Mouse (Mus musculus): Measurements from ENCODE around the gene Serpinf2. TPM values are rescaled to one million over a fixed set of nuclear protein-coding genes. Genes with fewer than 3 reads are reported as not detected.

Gene Serpinf2
- polyA plus RNA-seq, 1 experiment from 2014 or later = not detected

GRCm38 (mm10) chr11:75455041-75455736 is 15.8 kb upstream of the Serpinf2 start:
- Histone ChIP-seq H3K4me2 (peak overlapping the region; percentile 97), H3K27ac (ENCODE audit: low read depth, low read length) (0 out of 2 replicates have a peak overlapping the region, but pooled peaks have one; percentile 22), H3K9me3 (ENCODE audit: control insufficient read depth, low read length) (no peaks in the 10 kb centered on the region), H3K27me3 (ENCODE audit: control insufficient read depth, insufficient read depth, low read length) (no peaks in the 10 kb centered on the region), H3K4me1 (ENCODE audit: control insufficient read depth, insufficient read depth, low read length) (peaks cover 16% of the 10 kb centered on the region), H3K4me3 (ENCODE audit: low read depth, low read length) (peak overlapping the region; percentile 58), H3K9ac (ENCODE audit: low read length) (peak overlapping the region; percentile 66), H3K36me3 (ENCODE audit: control insufficient read depth, insufficient read depth, low read length) (no peaks in the 10 kb centered on the region)
- ATAC-seq (ENCODE audit: low FRiP score) = no peak
- 82% methylated on average over 10 of the region's 10 CpGs for WGBS
- DNase-seq (ENCODE audit: low spot score, missing footprints) = no peak

GRCm38 (mm10) chr11:75453991-75454930 is 14.9 kb upstream of the Serpinf2 start, which contains the start of gene Wdr81:
Gene Wdr81, minus strand, starts transcription at chr11:75454717.
- Histone ChIP-seq H3K27me3 (ENCODE audit: control insufficient read depth, insufficient read depth, low read length) (no peaks in the 10 kb centered on the region), H3K27ac (ENCODE audit: low read depth, low read length) (0 out of 2 replicates have a peak within 1 kb of the TSS, but pooled peaks have one; percentile 22), H3K9ac (ENCODE audit: low read length) (peak within 1 kb of the TSS; percentile 66), H3K4me3 (ENCODE audit: low read depth, low read length) (peak within 1 kb of the TSS; percentile 58), H3K36me3 (ENCODE audit: control insufficient read depth, insufficient read depth, low read length) (no peaks in the 10 kb centered on the region), H3K4me1 (ENCODE audit: control insufficient read depth, insufficient read depth, low read length) (peaks cover 9% of the 10 kb centered on the region), H3K4me2 (peak within 1 kb of the TSS; percentile 97), H3K9me3 (ENCODE audit: control insufficient read depth, low read length) (no peaks in the 10 kb centered on the region)
- ATAC-seq (ENCODE audit: low FRiP score) (peak; percentile 93), DNase-seq (ENCODE audit: low spot score, missing footprints) (peak; percentile 98)
- 3% methylated on average over 56 of the region's 56 CpGs for WGBS

- Histone ChIP-seq H3K27ac (ENCODE audit: low read depth, low read length) (no peak overlapping the region), H3K9ac (ENCODE audit: low read length) (no peak overlapping the region), H3K9me3 (ENCODE audit: control insufficient read depth, low read length) (no peaks in the 10 kb centered on the region), H3K4me3 (ENCODE audit: low read depth, low read length) (no peak overlapping the region), H3K4me2 (no peak overlapping the region), H3K4me1 (ENCODE audit: control insufficient read depth, insufficient read depth, low read length) (peaks cover 9% of the 10 kb centered on the region), H3K27me3 (ENCODE audit: control insufficient read depth, insufficient read depth, low read length) (no peaks in the 10 kb centered on the region), H3K36me3 (ENCODE audit: control insufficient read depth, insufficient read depth, low read length) (no peaks in the 10 kb centered on the region)
- DNase-seq (ENCODE audit: low spot score, missing footprints) (no peak), ATAC-seq (ENCODE audit: low FRiP score) (no peak)
- WGBS = 94% methylated on average over 31 of the region's 31 CpGs
Observed at GRCm38 (mm10) chr11:75452812-75453557, 13.6 kb upstream of the Serpinf2 start.

- DNase-seq (ENCODE audit: low spot score, missing footprints) = no peak
- 91% methylated on average over 8 of the region's 8 CpGs for WGBS
- Histone ChIP-seq H3K4me1 (ENCODE audit: control insufficient read depth, insufficient read depth, low read length) (peaks cover 9% of the 10 kb centered on the region), H3K27me3 (ENCODE audit: control insufficient read depth, insufficient read depth, low read length) (no peaks in the 10 kb centered on the region), H3K4me2 (no peak overlapping the region), H3K9me3 (ENCODE audit: control insufficient read depth, low read length) (no peaks in the 10 kb centered on the region), H3K9ac (ENCODE audit: low read length) (no peak overlapping the region), H3K27ac (ENCODE audit: low read depth, low read length) (no peak overlapping the region), H3K36me3 (ENCODE audit: control insufficient read depth, insufficient read depth, low read length) (no peaks in the 10 kb centered on the region), H3K4me3 (ENCODE audit: low read depth, low read length) (no peak overlapping the region)
- no peak for ATAC-seq (ENCODE audit: low FRiP score)
Observed at GRCm38 (mm10) chr11:75452081-75452480, 12.7 kb upstream of the Serpinf2 start.

- H3K4me3 ChIP-seq (ENCODE audit: low read depth, low read length) = no peak overlapping the region
- no peaks in the 10 kb centered on the region for H3K36me3 ChIP-seq (ENCODE audit: control insufficient read depth, insufficient read depth, low read length)
- H3K27ac ChIP-seq (ENCODE audit: low read depth, low read length) = no peak overlapping the region
- H3K4me1 ChIP-seq (ENCODE audit: control insufficient read depth, insufficient read depth, low read length) = peaks cover 9% of the 10 kb centered on the region
- 85% methylated on average over 15 of the region's 15 CpGs for WGBS
- H3K4me2 ChIP-seq = no peak overlapping the region
- no peaks in the 10 kb centered on the region for H3K27me3 ChIP-seq (ENCODE audit: control insufficient read depth, insufficient read depth, low read length)
- no peak overlapping the region for H3K9ac ChIP-seq (ENCODE audit: low read length)
- no peak for ATAC-seq (ENCODE audit: low FRiP score)
- no peaks in the 10 kb centered on the region for H3K9me3 ChIP-seq (ENCODE audit: control insufficient read depth, low read length)
- DNase-seq (ENCODE audit: low spot score, missing footprints) = no peak
Observed at GRCm38 (mm10) chr11:75450936-75451335, 11.5 kb upstream of the Serpinf2 start.

- Histone ChIP-seq H3K4me1 (ENCODE audit: control insufficient read depth, insufficient read depth, low read length) (peaks cover 9% of the 10 kb centered on the region), H3K27me3 (ENCODE audit: control insufficient read depth, insufficient read depth, low read length) (no peaks in the 10 kb centered on the region), H3K9ac (ENCODE audit: low read length) (no peak overlapping the region), H3K36me3 (ENCODE audit: control insufficient read depth, insufficient read depth, low read length) (no peaks in the 10 kb centered on the region), H3K9me3 (ENCODE audit: control insufficient read depth, low read length) (no peaks in the 10 kb centered on the region), H3K27ac (ENCODE audit: low read depth, low read length) (no peak overlapping the region), H3K4me2 (no peak overlapping the region), H3K4me3 (ENCODE audit: low read depth, low read length) (no peak overlapping the region)
- DNase-seq (ENCODE audit: low spot score, missing footprints) (no peak), ATAC-seq (ENCODE audit: low FRiP score) (no peak)
- WGBS = 83% methylated on average over 8 of the region's 8 CpGs
Observed at GRCm38 (mm10) chr11:75450304-75450908, 11.0 kb upstream of the Serpinf2 start.

GRCm38 (mm10) chr11:75449695-75450094 is 10.3 kb upstream of the Serpinf2 start:
- Histone ChIP-seq H3K9ac (ENCODE audit: low read length) (no peak overlapping the region), H3K27me3 (ENCODE audit: control insufficient read depth, insufficient read depth, low read length) (no peaks in the 10 kb centered on the region)

GRCm38 (mm10) chr11:75448575-75448974 is 9.2 kb upstream of the Serpinf2 start:
- H3K9me3 ChIP-seq (ENCODE audit: control insufficient read depth, low read length) = no peaks in the 10 kb centered on the region
- DNase-seq (ENCODE audit: low spot score, missing footprints) (no peak), ATAC-seq (ENCODE audit: low FRiP score) (no peak)
- H3K4me3 ChIP-seq (ENCODE audit: low read depth, low read length) = no peak overlapping the region
- H3K4me1 ChIP-seq (ENCODE audit: control insufficient read depth, insufficient read depth, low read length) = no peaks in the 10 kb centered on the region
- no peak overlapping the region for H3K27ac ChIP-seq (ENCODE audit: low read depth, low read length)
- no peaks in the 10 kb centered on the region for H3K27me3 ChIP-seq (ENCODE audit: control insufficient read depth, insufficient read depth, low read length)
- WGBS = 84% methylated on average over 3 of the region's 3 CpGs
- no peak overlapping the region for H3K9ac ChIP-seq (ENCODE audit: low read length)
- H3K4me2 ChIP-seq = no peak overlapping the region
- no peaks in the 10 kb centered on the region for H3K36me3 ChIP-seq (ENCODE audit: control insufficient read depth, insufficient read depth, low read length)

More at GRCm38 (mm10) chr11:75449695-75450094, 10.3 kb upstream of the Serpinf2 start:
- no peaks in the 10 kb centered on the region for H3K9me3 ChIP-seq (ENCODE audit: control insufficient read depth, low read length)
- H3K4me2 ChIP-seq = no peak overlapping the region
- no peak overlapping the region for H3K27ac ChIP-seq (ENCODE audit: low read depth, low read length)
- ATAC-seq (ENCODE audit: low FRiP score) = no peak
- no peak for DNase-seq (ENCODE audit: low spot score, missing footprints)
- H3K36me3 ChIP-seq (ENCODE audit: control insufficient read depth, insufficient read depth, low read length) = no peaks in the 10 kb centered on the region
- peaks cover 6% of the 10 kb centered on the region for H3K4me1 ChIP-seq (ENCODE audit: control insufficient read depth, insufficient read depth, low read length)
- no peak overlapping the region for H3K4me3 ChIP-seq (ENCODE audit: low read depth, low read length)
- 92% methylated on average over 7 of the region's 7 CpGs for WGBS
